Mouse (Mus musculus) cerebellum, adult 18-20 months (tissue): Measurements from ENCODE around the gene Syde2.
A peak's percentile ranks its signal among the peaks of the same experiment; 100 is the strongest.
"Not testable (repeated sequence)": the region's sequence is repeated elsewhere in the genome, so short reads cannot be mapped to it uniquely, and the experiment has no call there.

ENCODE experiments used
- DNase-seq, 2 experiments: peaks; one replicate each; pipeline ENCODE4 v3.0.0; 2021

Gene Syde2

GRCm38 (mm10) chr3:145969031-145969501, 18.6 kb upstream of the Syde2 start:
- DNase-seq = no peak

GRCm38 (mm10) chr3:145971501-145971900, 16.2 kb upstream of the Syde2 start:
- DNase-seq = no peak

GRCm38 (mm10) chr3:145974986-145975385, 12.7 kb upstream of the Syde2 start:
- no peak for DNase-seq

- DNase-seq = no peak
Observed at GRCm38 (mm10) chr3:145985333-145985925, 2.2 kb upstream of the Syde2 start.

GRCm38 (mm10) chr3:145986317-145987001, 1.2 kb upstream of the Syde2 start:
- DNase-seq = no peak

- peak; percentile 15 to 24 for DNase-seq
Observed at GRCm38 (mm10) chr3:145987970-145988683, 457 bp downstream of the Syde2 start.

GRCm38 (mm10) chr3:145988684-145989575, 1.3 kb downstream of the Syde2 start:
- no peak for DNase-seq

GRCm38 (mm10) chr3:145989576-145990081, 2.0 kb downstream of the Syde2 start:
- DNase-seq = no peak

- no peak for DNase-seq
Observed at GRCm38 (mm10) chr3:145991130-145991529, 3.5 kb downstream of the Syde2 start.

- no peak for DNase-seq
Observed at GRCm38 (mm10) chr3:145991976-145992730, 4.5 kb downstream of the Syde2 start.

- DNase-seq = peak in 1 of 2 experiments; percentile 8
Observed at GRCm38 (mm10) chr3:145992796-145993195, 5.1 kb downstream of the Syde2 start.

GRCm38 (mm10) chr3:145993481-145994201, 6.0 kb downstream of the Syde2 start:
- DNase-seq = no peak

GRCm38 (mm10) chr3:145995489-145995888, 7.8 kb downstream of the Syde2 start:
- no peak for DNase-seq

GRCm38 (mm10) chr3:145996539-145996938, 8.9 kb downstream of the Syde2 start:
- DNase-seq = not testable (repeated sequence)

- DNase-seq = no peak
Observed at GRCm38 (mm10) chr3:146004347-146005051, 16.8 kb downstream of the Syde2 start.

- no peak for DNase-seq
Observed at GRCm38 (mm10) chr3:146007872-146008271, 20.2 kb downstream of the Syde2 start.

- DNase-seq = no peak
Observed at GRCm38 (mm10) chr3:146009859-146010645, 22.4 kb downstream of the Syde2 start.

- DNase-seq = no peak
Observed at GRCm38 (mm10) chr3:146010751-146011150, 23.1 kb downstream of the Syde2 start.

GRCm38 (mm10) chr3:146011544-146012218, 24.0 kb downstream of the Syde2 start:
- no peak for DNase-seq
